Mouse (Mus musculus) brain, embryonic 18.5 days (tissue): ENCODE results near the gene Stoml3.
A peak's percentile ranks its signal among the peaks of the same experiment; 100 is the strongest.

Experiments used
- DNase-seq: peaks from one replicate; pipeline ENCODE4 v3.0.0-alpha.2; 2012; ENCODE audit warnings: low read depth, low spot score

Gene Stoml3

DNA sequence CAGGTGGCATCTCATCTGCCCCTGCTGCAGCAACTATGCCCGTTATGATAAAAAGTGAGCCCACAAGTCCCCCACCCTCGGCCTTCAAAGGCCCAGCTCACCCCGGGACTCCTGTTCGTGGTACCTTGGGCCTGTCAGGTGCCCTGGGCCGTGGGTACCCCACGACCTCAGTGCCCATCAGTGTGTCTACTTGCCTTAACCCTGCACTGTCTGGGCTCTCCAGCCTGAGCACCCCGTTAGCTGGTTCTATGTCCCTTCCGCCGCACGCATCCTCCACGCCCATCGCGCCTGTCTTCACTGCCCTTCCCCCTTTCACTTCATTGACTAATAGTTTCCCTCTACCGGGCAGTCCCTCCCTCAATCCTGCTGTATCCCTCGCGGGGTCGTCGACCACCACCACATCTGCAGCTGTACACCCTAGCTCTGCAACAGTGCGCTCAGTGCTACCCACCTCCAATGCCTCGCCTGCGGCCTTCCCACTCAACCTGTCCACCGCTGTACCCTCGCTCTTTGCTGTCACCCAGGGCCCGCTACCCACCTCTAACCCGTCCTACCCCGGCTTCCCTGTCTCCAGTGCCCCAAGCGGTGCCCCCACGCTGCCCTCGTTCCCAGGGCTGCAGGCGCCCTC, 9.9 kb upstream of the Stoml3 start:
- no peak for DNase-seq

DNA sequence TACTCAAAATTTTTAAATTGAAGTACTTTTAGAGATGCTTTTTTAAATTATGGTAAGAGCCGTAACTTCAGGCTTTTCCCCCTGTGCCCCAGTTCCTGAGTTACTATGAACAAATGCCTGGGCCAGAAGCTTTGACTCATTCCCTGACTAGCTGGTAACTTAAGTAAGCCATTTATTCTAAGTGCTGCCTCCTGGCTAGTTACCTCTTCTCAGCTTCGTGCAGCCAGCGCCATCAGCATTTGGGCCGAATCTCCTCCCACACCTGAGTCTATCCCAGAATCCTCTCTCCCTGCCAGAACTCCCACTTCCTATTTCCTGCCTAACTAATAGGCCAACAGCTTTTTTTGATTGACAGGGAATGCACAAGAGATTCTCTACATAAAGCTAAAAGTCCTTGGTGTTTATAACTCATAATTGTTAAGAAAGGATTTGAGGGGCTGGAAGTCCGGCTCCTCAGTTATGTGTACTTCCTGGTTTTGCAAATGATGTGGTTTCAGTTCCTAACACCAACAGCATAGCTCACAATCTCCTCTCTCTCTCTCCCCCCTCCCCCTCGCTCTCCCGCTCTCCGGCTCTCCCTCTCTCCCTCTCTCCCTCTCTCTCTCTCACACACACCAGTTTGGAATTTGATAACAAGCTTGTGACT, 4.9 kb upstream of the Stoml3 start:
- no peak for DNase-seq

- no peak for DNase-seq
Measured at GRCm38 (mm10) chr3:53486561-53486960, 1.9 kb upstream of the Stoml3 start.

DNA sequence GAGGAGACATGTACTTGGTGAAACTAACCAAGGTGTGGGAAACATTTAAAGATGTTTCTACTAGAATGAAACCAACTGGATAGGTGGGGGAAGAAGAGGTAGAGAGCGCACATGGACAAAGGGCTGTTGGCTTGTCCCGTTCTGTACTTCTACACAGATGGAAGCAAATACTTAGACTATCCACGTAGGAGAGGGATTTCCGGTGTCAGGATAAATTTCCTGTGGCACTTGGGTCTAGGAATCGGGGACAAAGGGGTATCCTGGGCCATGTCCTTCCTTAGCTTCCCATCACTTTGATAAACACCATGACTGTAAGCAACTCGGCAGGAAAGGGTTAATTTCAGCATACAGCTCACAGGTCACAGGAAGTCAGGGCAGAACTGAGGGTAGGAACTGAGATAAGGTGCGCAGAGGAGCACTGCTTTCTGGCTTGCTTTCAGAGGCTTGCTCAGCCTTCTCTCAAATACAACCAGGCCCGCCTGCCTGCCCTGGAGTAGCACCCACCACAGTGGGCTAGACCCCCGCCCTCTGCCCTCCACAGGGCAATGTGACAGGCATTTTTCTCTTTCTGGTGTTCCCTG, 1.4 kb upstream of the Stoml3 start:
- no peak for DNase-seq

DNA sequence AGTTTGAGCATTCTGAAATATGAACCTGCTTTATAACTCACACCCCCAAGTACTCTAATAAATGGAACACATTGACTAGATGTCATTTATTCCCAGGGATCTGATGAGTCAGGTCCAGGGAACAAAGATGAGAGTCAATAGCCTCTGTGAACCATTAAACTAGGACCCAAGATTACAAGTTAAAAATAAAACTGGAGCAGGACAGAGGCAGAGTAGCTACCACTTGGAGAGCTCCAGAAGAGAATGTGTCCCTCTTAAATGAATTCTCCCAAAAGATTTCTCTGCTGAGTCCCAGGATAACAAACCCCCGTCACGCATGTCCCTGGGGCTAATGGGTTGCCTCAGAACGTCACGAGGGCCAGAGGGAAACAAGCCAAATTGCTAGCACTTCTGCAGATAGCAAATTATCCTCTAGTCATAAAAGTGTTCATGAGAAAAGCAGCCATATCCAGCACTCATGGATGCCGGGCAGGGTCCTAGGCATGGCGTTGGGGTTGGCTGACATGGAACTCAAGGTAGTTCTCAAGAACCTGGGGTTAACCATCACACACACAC, 10.0 kb downstream of the Stoml3 start:
- DNase-seq: no peak

DNA sequence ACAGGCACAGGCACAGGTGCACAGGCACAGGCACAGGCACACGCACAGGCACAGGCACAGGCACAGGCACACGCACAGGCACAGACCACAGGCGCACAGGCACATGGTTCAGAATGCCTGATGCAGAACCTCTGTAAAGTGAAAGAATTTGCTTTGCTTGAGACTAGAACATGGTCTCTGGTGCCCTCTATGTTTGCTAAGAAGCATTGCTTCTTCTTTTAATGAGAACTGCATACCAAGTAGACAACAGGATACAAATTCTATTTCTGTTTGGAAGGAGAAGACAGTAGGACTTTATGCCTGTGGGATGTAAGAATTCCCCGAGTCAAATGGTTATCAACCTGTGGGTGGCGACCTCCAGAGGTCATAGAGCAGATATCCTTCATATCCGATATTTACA, 14.0 kb downstream of the Stoml3 start:
- no peak for DNase-seq

DNA sequence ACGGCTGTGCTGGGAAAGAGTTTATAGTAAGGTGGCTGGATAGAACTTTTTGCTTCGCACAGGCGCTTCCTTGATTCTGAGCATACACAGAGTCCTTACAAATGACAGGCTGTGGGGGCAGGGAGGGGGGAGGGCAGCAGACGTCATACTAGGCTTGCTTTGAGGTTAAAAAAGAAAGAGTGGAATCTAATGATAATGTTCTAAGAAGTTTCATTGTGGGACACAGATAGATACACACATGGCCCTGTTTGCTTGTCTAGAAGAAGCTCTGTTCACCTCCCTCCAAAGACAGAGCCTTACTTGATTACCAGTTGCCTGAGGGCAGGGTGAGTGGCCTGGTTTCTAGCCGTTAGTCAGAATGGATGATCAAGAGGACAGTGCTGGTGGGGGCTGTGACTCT, 24.6 kb downstream of the Stoml3 start:
- DNase-seq: no peak

DNA sequence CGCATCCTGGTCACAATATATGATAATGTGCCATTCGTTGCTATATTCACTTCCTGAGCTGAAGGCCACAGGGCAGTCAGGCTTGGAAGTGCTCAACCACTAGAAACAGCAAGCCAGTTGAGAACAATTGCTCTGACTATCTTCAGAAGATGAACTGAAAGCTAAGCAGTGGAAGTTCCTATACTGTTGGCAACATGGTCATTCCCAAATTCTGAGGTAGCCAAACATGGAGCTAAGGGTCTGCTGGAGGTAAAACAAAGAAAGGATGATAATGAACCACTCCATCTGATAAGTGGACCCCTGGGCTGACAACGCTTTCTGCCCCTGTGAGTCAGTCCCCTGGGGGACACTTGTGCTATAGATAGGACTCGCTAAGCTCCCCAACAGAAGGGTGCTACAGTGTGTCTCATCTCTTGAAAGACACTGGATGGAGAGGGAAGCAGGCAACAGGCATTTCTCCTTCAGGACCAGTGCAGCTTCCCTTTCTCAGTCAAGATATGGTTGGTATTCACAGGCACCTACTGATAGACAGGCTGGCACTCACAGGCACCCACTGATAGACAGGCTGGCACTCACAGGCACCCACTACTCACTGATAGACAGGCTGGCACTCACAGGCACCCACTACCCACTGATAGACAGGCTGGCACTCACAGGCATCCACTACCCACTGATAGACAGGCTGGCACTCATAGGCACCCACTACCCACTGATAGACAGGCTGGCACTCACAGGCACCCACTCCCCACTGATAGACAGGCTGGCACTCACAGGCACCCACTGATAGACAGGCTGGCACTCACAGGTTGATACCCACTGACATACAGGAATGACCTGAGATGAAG, 26.0 kb downstream of the Stoml3 start:
- DNase-seq: no peak

- DNase-seq: no peak
Measured at GRCm38 (mm10) chr3:53522794-53523193, 34.3 kb downstream of the Stoml3 start.

DNA sequence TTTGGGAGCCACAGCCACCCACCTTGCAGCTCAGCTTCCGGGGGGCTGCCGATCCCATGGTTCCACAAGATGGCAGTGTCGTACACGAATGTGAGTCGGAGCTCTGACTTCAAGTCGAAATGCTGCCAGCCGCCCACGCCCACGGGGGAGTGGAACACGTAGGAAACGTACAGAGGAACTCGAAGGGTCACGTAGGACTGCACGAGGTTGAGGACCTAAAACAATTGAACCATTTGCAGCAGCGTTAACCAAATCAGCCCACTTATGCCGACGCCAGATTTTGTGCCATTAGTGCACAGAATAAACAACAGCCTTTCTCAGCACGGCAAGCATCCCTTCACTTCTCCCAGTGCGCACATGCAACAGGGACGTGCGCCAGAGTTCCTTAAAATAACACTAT, 37.3 kb downstream of the Stoml3 start:
- DNase-seq: peak; percentile 73

GRCm38 (mm10) chr3:53530305-53530704, 41.9 kb downstream of the Stoml3 start:
- no peak for DNase-seq

- no peak for DNase-seq
Measured at GRCm38 (mm10) chr3:53532091-53532490, 43.6 kb downstream of the Stoml3 start.

GRCm38 (mm10) chr3:53552691-53553090, 64.2 kb downstream of the Stoml3 start:
- no peak for DNase-seq

DNA sequence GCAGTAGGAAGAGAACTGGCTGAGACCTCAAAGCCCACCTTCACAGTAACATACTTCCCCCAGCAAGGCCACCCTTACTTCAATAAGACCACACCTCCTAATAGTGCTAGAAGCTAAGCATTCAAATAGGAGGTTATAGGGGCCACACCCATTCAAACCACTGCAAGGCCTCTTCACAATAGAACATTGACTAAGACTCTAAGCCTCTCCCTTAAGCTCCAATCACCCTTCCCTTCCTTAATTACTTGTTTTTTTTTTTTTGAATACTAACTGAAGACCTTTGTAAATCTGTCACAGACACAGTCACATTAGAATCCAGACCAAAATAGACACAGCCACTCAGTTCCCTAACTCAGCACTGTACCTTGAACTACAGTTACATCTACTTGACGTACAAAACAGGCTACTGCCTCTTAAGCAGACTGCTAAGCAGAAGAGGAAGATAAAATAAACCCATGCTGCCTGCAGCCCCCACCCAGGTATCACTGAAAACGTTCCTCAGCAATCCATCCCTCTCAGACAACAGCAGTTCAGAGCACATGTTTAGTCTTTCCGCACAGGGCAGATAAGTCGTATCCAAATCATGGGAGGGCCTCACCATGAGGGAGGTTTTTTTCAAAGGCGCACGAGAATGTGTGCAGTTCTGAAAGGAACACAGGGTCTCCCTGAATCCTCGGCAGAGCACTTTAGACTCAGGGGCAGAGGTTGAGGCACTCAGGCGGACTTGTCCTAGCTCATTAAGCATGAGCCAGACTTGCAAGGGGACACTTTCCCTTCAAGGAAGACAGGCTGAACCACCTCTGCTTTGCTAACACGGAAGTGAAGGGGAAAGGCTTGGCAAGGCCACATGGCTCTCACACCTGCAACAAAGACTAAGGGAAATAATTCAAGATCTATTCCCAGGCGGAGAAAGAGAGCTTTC, 66.8 kb downstream of the Stoml3 start:
- DNase-seq: no peak

DNA sequence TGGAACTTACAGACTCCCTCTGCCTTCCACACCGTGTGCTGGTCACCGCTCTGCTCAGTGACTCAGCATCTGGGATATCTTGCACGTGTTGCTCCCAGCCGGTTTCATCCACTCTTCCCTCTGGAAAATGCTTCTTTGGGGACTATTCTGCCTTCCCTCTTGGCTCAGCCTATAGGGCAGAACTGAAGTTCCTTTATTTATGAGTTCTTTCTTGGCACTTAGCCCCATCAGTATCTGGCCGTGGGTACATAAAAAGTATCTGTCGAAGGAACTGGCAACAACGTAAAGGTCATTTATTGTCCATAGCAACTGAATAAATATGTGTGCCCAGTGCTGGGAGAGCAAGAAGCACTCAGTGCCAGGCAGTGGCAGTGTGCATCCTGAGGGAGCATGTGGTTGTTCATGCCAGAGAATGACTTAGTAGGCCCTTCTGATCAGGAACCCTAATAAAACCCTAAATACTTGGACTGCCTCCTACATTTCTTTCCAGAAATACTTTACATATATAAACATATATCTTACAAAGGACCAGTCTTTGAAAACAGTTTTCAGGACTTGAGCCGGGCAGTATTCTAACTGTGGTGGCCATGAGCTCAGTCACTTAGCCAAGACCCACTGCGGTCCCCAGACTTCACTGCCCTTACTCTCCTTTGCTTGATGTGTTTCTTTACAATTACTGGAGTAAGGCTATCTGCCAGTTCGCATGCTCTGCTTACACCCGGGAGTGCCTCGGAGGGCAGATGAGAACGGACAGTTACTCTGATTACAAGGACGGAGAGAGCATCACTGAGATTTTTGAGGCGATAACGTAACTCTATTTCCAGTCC, 69.1 kb downstream of the Stoml3 start:
- DNase-seq: no peak
